Mouse (Mus musculus): ENCODE measurements around the gene Gm36245.
"Not testable (repeated sequence)": the region's sequence is repeated elsewhere in the genome, so short reads cannot be mapped to it uniquely, and the experiment has no call there.

The Gm36245 gene

GRCm38 (mm10) chr15:77598958-77599357 lies at the start of gene Gm36245:
Gm36245 (plus strand) TSS chr15:77599258.
- DNase-seq (ENCODE audit: low spot score) = no peak

GRCm38 (mm10) chr15:77561792-77562191 lies 37.3 kb upstream of the Gm36245 start, which contains the start of gene 1700025B11Rik:
1700025B11Rik (minus strand) TSS chr15:77561892.
- DNase-seq (ENCODE audit: low spot score) = no peak

GRCm38 (mm10) chr15:77563219-77563618 lies 35.8 kb upstream of the Gm36245 start:
- no peak for DNase-seq (ENCODE audit: low spot score)

GRCm38 (mm10) chr15:77578801-77579200 lies 20.3 kb upstream of the Gm36245 start:
- DNase-seq (ENCODE audit: low spot score) = no peak

- no peak for DNase-seq (ENCODE audit: low spot score)
Measured at GRCm38 (mm10) chr15:77579311-77579710, 19.7 kb upstream of the Gm36245 start.

- peak; percentile 38 for DNase-seq (ENCODE audit: low spot score)
Measured at GRCm38 (mm10) chr15:77581681-77582080, 17.4 kb upstream of the Gm36245 start.

- no peak for DNase-seq (ENCODE audit: low spot score)
Measured at GRCm38 (mm10) chr15:77587026-77587425, 12.0 kb upstream of the Gm36245 start.

- no peak for DNase-seq (ENCODE audit: low spot score)
Measured at GRCm38 (mm10) chr15:77588981-77589380, 10.1 kb upstream of the Gm36245 start.

GRCm38 (mm10) chr15:77590881-77591280 lies 8.2 kb upstream of the Gm36245 start:
- DNase-seq (ENCODE audit: low spot score) = no peak

GRCm38 (mm10) chr15:77593557-77593956 lies 5.5 kb upstream of the Gm36245 start:
- DNase-seq (ENCODE audit: low spot score) = no peak

GRCm38 (mm10) chr15:77595961-77596360 lies 3.1 kb upstream of the Gm36245 start, which contains the start of gene Apol10b:
Apol10b (minus strand) TSS chr15:77596125.
- no peak for DNase-seq (ENCODE audit: low spot score)

GRCm38 (mm10) chr15:77598429-77598828 lies 629 bp upstream of the Gm36245 start:
- DNase-seq (ENCODE audit: low spot score) = no peak

GRCm38 (mm10) chr15:77606069-77606468 lies 7.0 kb downstream of the Gm36245 start:
- no peak for DNase-seq (ENCODE audit: low spot score)

GRCm38 (mm10) chr15:77624710-77625109 lies 25.7 kb downstream of the Gm36245 start:
- no peak for DNase-seq (ENCODE audit: low spot score)

- DNase-seq (ENCODE audit: low spot score) = not testable (repeated sequence)
Measured at GRCm38 (mm10) chr15:77626471-77626870, 27.4 kb downstream of the Gm36245 start.

GRCm38 (mm10) chr15:77628647-77629046 lies 29.6 kb downstream of the Gm36245 start:
- DNase-seq (ENCODE audit: low spot score) = not testable (repeated sequence)

GRCm38 (mm10) chr15:77629822-77630221 lies 30.8 kb downstream of the Gm36245 start:
- DNase-seq (ENCODE audit: low spot score) = not testable (repeated sequence)

- not testable (repeated sequence) for DNase-seq (ENCODE audit: low spot score)
Measured at GRCm38 (mm10) chr15:77643176-77643575, 44.1 kb downstream of the Gm36245 start, which contains the start of gene Apol11b. Apol11b (minus strand) TSS chr15:77643286.

- DNase-seq (ENCODE audit: low spot score) = not testable (repeated sequence)
Measured at GRCm38 (mm10) chr15:77651143-77651542, 52.1 kb downstream of the Gm36245 start.

Data from testis, postnatal 14 days (tissue).